Mouse (Mus musculus): Measurements from ENCODE around the gene Lemd1.

Lemd1 gene

GRCm38 (mm10) chr1:132287991-132288451 is 96.8 kb downstream of the Lemd1 start:
- DNase-seq (ENCODE audit: low read depth, low spot score) = no peak

DNA sequence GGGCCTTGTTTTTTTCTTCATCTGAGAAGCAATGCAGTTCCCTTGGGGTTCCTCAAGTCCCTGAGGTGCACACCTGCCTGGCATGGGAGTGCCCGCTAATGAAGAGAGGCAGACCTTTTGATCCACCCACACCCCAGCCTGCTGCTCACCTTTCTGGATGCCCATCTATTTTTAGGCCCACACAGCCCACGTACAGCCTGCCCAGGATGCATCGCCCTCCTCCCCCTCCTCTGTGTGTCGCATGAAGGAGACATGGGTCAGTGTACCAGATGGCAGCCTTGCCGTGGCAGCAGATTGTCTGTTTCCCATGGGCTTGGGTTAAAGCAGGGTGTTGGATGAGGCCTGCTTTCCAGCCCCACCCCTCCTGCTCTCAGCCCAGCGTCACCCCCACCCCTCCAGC is 98.7 kb downstream of the Lemd1 start:
- peak; percentile 75 for DNase-seq (ENCODE audit: low read depth, low spot score)

DNA sequence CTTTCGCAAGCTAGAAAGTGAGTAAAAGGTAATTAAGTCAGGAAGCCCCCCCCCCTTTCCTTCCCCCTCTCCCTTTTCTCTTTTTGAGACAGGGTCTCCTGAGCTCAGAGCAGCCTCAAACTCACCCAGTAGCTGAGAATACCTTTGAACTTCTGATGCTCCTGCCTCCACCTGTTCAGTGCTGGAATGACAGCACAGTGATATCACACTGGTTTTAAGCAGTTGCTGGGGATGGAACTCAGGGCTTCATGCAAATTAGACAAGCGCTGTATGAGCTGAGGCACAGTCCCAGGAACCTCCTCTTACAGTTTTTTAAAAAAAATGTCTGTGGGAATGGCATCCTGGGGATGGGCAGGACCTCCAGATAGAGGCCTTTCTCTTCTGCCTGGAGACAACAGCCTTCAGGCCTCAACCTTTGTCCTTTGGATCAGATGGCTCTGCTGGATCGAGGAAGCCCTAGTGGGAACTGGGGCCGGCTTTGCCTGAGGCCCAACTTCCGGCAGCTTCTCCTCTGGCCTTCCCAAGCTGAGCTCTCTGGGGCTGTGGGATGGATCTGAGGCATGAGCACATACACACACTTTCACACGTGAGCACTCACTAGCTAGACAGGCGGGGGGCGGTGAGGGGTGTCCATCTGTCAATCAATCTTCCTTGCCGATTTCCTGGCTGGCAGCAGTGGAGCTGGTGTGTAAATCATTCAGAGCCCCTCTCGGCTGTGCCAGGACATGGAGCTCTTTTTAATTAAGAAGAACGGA is 99.9 kb downstream of the Lemd1 start:
- DNase-seq (ENCODE audit: low read depth, low spot score) = no peak

- no peak for DNase-seq (ENCODE audit: low read depth, low spot score)
These were observed 100.5 kb downstream of the Lemd1 start for GRCm38 (mm10) chr1:132291706-132292105.

- no peak for DNase-seq (ENCODE audit: low read depth, low spot score)
These were observed 101.3 kb downstream of the Lemd1 start for GRCm38 (mm10) chr1:132292318-132293129.

DNA sequence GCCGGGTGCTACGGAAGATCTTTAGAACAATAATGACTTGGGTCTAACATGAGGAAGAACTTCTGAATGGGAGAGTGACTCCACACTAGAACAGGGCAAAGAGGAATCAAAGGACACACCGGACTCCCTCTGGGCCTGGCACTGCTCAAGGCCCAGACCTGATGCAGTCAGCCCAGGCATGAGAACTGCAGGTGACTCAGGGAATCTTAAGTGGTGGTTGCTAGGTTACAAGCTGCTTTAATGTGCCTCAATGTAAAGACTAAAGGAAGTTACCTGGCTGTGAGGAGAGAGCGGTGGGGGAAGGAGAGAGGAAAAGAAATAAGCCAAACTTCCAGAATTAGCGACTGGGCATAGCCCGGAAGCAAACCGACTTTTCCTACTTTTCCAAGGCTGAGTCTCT is 104.3 kb downstream of the Lemd1 start:
- peak; percentile 58 for DNase-seq (ENCODE audit: low read depth, low spot score)

DNA sequence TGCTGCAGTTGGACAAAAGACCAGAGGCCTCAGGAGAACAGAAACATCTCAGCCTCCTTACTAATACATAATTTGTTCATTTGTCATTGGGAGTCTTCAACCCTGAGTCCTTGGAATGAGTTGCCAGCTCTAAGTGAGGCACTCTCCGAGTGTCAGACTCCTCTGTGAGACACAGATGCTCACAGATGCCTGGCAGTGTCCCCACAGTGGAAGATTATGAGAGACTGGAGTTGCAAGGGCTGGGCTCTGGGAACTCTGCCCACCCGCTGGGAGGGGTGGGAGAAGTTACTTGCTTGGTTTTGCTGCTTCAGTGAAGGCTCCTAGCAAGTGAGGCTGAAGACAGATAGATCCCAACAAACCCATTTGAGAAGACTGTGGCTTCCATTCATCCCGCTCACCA is 104.8 kb downstream of the Lemd1 start:
- DNase-seq (ENCODE audit: low read depth, low spot score) = peak; percentile 69

GRCm38 (mm10) chr1:132298425-132298800 is 107.2 kb downstream of the Lemd1 start, which contains the start of gene Klhdc8a:
Gene Klhdc8a, plus strand, starts transcription at chr1:132298626.
- peak; percentile 88 for DNase-seq (ENCODE audit: low read depth, low spot score)

GRCm38 (mm10) chr1:132298801-132299464 is 107.7 kb downstream of the Lemd1 start:
- peak; percentile 63 for DNase-seq (ENCODE audit: low read depth, low spot score)

GRCm38 (mm10) chr1:132299744-132300143 is 108.5 kb downstream of the Lemd1 start:
- no peak for DNase-seq (ENCODE audit: low read depth, low spot score)

GRCm38 (mm10) chr1:132301242-132301641 is 110.0 kb downstream of the Lemd1 start:
- DNase-seq (ENCODE audit: low read depth, low spot score) = no peak

DNA sequence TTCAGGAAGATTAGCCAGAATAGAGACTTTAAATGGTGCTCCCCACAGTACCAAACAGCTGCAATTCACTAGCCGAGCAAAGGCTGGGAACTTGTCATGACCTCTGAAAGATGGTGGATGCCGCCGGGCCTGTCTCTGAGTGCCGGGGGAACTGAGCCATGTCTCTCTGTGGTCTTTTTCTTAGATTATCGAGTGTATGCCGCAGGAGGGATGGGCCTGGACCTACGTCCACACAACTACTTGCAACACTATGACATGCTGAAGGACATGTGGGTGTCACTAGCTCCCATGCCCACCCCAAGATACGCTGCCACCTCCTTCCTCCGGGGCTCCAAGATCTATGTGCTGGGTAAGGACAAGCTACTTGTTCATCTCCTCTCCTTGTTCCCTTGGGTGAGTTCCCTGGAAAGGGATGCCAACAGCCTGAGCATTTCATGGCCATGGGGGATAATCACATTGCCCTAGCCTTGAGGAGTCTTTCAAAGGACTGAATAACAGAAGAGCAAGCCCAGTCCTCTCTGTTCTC is 111.2 kb downstream of the Lemd1 start:
- DNase-seq (ENCODE audit: low read depth, low spot score) = no peak

DNA sequence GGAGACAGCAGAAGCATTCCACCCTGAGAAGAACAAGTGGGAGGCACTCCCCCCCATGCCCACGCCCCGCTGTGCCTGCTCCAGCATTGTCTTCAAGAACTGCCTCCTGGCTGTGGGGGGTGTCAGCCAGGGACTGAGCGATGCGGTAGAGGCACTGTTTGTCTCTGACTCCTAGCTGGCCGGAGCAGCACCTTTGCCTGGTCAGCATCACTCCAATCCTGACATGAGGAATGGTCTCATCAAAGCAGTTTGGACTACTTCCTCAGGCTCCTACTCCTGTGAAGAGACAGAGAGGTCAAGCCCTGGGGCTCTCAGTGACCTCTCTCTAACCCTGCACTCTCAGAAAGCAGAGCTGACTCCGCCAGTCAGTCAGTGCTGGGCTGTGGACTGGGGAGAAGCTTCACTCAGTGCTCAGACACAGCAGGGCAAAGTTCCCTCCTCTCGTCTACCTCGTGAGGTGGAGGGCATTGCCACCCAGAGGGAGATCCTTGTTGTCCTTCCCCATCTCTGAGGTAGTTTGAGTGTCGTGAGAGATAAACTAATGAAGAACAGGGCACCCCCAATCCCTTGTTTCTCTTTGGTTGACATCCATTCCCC is 113.5 kb downstream of the Lemd1 start:
- DNase-seq (ENCODE audit: low read depth, low spot score) = no peak

GRCm38 (mm10) chr1:132306160-132306559 is 114.9 kb downstream of the Lemd1 start:
- peak; percentile 72 for DNase-seq (ENCODE audit: low read depth, low spot score)

GRCm38 (mm10) chr1:132306808-132307207 is 115.6 kb downstream of the Lemd1 start:
- no peak for DNase-seq (ENCODE audit: low read depth, low spot score)

- peak; percentile 63 for DNase-seq (ENCODE audit: low read depth, low spot score)
These were observed 116.7 kb downstream of the Lemd1 start for GRCm38 (mm10) chr1:132307962-132308361.

GRCm38 (mm10) chr1:132308674-132309073 is 117.4 kb downstream of the Lemd1 start:
- no peak for DNase-seq (ENCODE audit: low read depth, low spot score)

All from brain, adult 2 months (tissue).